Mouse (Mus musculus) monocyte, adult 2 months (primary cell): ENCODE measurements at regions not wholly inside any gene's neighbourhood (a gene's known extent, or its start where the extent isn't known, plus 50 kb on each side); places are given as distances from the start of the nearest gene placed in this dataset.

Experiments
- DNase-seq, 2 experiments: peaks; one replicate each; pipeline ENCODE4 v3.0.0; 2022; ENCODE audit warnings: low spot score in 2 of 2, low read depth in 1 of 2

- no peak for DNase-seq
Measured at GRCm38 (mm10) chr12:12645183-12645582, 296.5 kb downstream of the Mycn start.

- DNase-seq = no peak
Measured at GRCm38 (mm10) chr12:12643247-12643963, 298.3 kb downstream of the Mycn start.

GRCm38 (mm10) chr12:12635308-12635707 is 306.4 kb downstream of the Mycn start:
- DNase-seq = no peak

- no peak for DNase-seq
Measured at GRCm38 (mm10) chr12:12627597-12627996, 314.1 kb downstream of the Mycn start.

GRCm38 (mm10) chr12:12625788-12626187 is 315.9 kb downstream of the Mycn start:
- DNase-seq = no peak

GRCm38 (mm10) chr12:12622712-12623292 is 318.9 kb downstream of the Mycn start:
- DNase-seq = no peak

GRCm38 (mm10) chr12:12621506-12621905 is 320.2 kb downstream of the Mycn start:
- DNase-seq = no peak

DNA sequence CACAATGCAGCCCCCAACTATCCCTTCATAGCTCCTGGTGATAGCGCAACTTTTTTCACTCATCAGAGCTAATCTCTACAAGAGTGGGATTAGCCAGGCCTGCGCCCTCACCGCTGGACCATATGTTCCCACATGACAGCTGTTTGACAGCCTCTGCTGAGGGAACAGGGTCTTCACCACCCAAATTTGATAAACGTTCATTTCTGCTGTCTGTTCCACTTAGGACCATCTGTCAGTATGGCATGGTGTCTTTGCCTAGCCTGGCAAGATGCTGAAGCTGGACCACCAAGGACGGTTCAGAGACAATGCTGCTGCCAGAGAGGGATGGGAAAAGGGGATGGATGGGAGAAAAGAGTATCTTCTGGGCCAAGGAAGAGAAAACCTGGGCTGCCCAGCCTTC is 321.4 kb downstream of the Mycn start:
- DNase-seq = no peak

DNA sequence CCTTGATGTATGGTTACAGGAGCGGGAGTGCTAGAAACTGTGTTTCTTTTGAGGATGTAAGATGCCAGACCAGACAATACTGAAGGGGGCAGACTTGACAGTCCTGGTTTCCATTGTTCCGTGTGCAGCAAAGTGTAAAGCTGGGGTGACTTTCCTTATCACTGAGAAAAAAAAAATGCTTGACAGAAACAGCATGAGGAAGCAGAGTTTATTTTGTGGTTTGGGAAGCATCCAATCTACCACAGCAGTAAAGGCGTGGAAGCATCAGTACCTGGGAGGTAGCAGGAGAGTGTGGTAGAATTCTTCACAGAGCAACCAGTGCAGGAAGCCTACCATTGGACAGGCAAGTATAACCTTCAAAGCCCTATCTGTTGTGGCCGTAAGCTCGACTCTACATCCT is 322.3 kb downstream of the Mycn start:
- no peak for DNase-seq

GRCm38 (mm10) chr12:12612520-12612919 is 329.2 kb downstream of the Mycn start:
- no peak for DNase-seq

DNA sequence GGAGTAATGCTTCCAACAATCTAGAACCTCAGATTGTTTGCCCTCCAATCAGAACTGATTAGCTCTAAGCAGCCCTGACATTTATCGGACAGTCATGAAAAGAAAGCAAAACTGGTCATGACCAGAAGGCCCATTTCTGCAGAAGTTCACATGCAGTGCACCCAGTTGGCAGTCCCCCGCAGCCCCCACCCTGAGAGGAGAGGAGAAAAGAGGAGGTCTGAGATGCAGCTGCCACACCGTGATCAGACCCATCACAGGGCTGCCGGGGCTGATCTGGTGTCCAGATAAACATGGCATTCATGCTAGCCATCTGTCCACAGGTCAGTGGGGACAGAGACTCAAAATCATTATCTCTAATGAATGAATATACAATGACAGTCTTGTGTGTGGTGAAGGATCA is 330.9 kb downstream of the Mycn start:
- DNase-seq = no peak

DNA sequence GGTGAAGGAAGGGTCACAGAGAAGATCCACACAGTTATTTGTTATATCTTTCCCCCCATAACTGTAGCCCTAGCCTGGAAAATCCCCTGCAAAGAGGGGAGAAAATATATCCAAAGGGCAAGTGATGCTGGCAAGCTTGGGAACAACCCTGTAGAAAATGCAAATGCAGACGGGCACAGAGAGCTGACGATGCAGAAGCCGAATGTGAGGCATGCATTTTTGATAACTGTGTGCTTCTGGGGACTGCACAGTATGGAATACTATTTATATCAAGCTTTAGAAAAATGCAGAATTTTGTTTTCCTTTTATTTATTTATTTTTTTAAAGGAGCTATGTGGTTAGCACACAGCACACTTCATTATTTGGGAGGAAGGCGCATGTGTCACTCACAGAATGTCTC is 333.7 kb downstream of the Mycn start:
- DNase-seq = no peak

- DNase-seq = no peak
Measured at GRCm38 (mm10) chr12:12606911-12607310, 334.8 kb downstream of the Mycn start.

GRCm38 (mm10) chr12:12605495-12605894 is 336.2 kb downstream of the Mycn start:
- DNase-seq = no peak

DNA sequence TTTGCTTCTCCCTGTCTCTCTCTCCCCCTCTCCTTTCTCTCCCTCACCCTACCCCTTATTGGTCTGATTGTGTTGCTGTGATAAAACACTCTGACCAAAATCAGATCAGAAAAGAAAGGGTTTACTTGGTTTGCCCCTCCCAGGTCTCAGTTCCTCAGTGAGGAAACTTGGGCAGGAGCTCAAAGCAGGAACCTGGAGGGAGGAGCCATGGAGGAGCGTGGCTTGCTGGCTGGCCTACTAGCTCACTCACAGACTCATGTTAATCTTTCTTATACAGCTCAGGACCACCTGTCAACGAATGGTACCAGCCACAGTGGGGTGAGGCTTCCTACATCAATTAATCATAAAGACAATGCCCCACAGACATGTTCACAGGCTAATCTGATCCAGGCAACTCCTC is 339.4 kb downstream of the Fam49a start:
- DNase-seq = no peak

DNA sequence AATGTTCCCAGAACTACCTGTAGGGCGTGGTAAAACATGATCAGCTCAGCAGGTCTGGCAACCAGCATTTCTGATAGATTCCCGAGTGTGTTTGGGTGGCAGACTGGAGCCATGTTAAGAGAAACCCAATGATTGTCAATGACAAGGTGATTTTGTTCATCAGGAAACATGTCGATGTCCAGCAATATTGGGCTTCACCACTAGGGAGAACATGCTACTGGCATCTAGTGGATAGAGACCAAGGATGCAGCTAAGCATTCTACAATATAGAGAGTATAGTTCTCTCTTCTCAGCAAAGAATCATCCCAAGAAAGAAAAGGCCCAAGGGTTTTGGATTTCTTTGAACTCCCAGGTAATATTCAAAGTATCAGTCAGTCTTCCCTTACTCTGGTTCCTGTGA is 333.5 kb downstream of the Fam49a start:
- no peak for DNase-seq

GRCm38 (mm10) chr12:12594567-12594966 is 332.6 kb downstream of the Fam49a start:
- no peak for DNase-seq

DNA sequence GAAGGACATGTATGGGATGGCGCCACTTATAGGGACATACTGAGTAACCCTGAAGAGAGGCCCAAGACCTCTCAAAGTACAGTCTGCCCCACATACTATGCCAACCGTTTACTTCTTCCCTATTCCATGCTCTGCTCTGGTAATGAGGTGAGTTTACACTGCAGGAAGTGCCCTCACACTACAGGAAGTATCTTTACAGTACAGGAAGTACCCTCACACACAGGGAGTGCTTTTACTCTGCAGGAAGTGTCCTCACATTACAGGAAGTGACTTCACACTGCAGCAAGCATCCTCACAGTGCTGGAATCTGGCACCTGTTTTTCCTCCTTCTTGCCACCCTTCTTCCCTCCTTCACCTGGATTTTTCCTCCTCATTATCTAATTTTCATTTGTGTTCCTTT is 331.4 kb downstream of the Fam49a start:
- DNase-seq = no peak

DNA sequence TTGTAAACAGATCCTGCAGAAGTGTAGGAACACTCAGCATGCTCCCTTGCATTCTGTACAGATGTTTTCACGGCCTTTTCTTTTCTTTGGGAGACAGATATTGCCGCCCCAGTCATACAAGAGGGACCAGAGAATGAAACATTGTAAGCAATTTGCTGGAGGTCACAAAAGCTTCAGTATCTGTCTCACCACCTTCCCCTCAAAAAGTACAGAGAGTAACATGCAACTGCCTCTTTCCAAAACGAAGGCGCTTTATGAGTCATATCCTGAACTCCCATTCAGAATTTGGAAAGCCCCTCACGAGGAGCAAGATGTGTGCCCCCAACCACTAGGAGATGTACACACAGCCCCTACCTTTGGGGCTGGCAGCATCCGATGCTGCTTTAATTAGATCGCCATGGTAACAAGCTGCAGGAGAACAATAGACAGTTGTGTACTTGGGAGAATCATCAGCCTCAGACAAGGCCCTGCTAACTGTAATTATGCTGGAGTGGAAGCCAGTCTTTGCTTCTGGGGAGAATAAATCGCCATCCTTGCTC is 328.9 kb downstream of the Fam49a start:
- no peak for DNase-seq

DNA sequence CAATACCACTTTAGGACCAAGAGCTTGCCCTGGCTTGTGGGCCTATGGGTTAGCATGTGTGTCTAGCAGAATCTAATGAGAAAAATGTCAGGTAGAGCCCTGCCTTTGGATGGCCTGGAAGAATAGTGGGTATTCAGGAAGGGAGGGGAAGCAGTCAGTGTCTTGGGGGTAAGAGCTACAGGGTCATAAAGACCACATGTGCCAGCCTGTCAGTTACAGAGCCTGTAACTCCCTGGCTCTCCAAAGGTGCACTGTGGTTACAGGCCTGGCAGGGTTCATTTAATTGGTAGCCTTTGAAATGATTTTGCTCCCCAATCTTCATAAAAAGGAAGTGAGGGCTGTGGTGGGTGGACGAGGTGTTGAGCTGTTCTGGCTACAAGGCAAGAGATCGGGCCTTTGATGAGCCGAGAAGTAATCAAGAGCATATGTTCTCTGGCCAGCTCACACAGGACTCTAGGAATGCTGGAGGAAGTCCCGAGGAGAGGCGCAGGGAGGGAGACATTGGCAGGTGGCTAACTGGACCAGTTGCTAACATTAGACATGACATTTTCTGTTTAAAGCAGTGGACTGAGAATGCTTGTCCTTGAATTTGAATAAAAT is 326.9 kb downstream of the Fam49a start:
- DNase-seq = no peak

- no peak for DNase-seq
Measured at GRCm38 (mm10) chr12:12586436-12586835, 324.5 kb downstream of the Fam49a start.
